Mouse (Mus musculus): Measurements from ENCODE around the gene Rnf169.

Rnf169 gene

GRCm38 (mm10) chr7:99980132-99980591 lies at the start of gene Rnf169:
TSS of gene Rnf169 (minus strand) at chr7:99980448.
- in situ Hi-C loops (cut with MseI, MboI), result no loop called here

- in situ Hi-C loops (cut with MseI, MboI), result no loop called here
Measured at GRCm38 (mm10) chr7:100029307-100029706, 49.1 kb upstream of the Rnf169 start.

- in situ Hi-C loops (cut with MseI, MboI), result no loop called here
Measured at GRCm38 (mm10) chr7:100027353-100027752, 47.1 kb upstream of the Rnf169 start.

DNA sequence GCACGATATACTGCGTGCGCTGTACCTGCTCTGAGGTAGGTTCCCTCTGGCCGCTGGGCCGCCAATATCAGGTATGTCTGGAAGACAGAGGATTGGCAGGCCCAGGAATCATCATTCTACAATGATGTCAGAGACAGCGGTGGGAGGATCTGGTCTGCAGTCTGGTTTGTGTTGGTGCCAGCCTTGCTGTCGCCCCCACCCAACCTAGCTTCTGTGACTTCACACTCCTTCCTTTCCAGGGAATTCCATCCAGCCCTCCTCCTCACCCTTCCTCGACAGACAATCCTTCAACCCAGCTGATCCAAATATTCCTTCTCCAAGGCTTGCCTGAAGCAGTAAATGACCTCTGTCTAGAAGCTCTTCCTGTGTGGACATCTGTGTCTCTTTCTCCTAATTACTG lies 36.8 kb upstream of the Rnf169 start:
- in situ Hi-C loops (cut with MseI, MboI), result no loop called here

DNA sequence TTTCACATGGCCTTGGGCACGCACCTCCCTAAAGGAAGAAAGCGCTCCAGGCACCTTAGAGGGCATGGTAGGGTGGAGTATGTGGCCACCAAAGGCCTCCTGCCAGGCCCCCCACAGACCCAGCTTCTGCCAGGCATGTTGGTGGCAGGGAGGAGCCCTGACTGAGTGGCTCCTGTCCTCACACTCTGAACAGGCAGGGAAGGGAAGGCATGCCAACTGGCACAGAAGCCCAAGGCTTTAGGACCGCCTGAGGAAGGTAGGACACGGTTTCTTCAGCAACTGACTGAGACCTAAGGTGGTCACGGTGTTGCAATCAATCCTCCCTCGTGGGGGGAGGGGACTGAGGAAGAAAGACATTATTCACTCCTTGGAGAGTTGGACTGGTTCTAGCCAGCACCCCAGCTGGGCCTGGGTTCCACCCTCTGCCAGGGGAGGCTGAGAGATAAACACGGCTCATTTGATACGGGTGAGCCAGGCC lies 33.9 kb upstream of the Rnf169 start:
- in situ Hi-C loops (cut with MseI, MboI), result no loop called here

DNA sequence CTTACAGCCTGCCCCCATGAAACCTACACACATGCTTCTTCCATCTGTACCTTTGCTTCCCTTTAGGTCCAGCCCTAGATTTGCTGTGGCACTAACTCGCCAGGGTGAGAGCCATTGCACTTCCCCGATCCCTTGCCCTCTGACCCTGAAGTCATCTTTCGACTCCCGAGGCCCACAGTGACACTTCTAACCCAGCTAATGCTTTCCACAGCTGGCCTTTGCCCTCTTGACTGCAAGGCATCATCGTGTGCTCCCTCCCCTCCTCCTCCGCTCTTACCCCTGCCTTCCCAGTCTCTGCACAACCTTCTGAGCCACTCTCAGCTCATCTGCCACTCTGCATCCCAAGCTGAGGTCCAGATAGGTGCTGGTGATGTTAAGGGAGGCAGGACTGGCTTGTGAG lies 32.3 kb upstream of the Rnf169 start:
- in situ Hi-C loops (cut with MseI, MboI), result no loop called here

- in situ Hi-C loops (cut with MseI, MboI), result no loop called here
Measured at GRCm38 (mm10) chr7:100012085-100012484, 31.8 kb upstream of the Rnf169 start.

DNA sequence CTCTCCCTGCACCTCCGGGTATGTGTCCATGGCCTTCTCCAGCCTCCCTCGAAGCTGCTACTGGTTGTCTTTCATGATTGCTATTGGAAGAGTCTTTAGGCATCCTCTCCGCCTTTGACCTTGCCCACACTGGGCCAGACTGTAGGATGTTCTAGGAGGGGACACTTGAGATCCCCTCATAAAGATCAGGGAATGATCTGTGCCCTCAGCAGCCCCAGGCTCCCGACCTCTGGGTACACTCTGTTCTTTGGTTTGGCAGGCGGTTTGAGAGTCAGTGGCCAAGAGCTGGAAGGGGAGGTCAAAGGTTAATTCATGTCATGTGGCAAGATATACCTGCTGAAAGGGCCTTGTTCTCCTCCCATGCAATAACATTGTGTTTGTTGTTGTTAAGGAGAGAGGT lies 30.5 kb upstream of the Rnf169 start:
- in situ Hi-C loops (cut with MseI, MboI), result no loop called here

GRCm38 (mm10) chr7:100009640-100010039 lies 29.4 kb upstream of the Rnf169 start:
- in situ Hi-C loops (cut with MseI, MboI), result no loop called here

DNA sequence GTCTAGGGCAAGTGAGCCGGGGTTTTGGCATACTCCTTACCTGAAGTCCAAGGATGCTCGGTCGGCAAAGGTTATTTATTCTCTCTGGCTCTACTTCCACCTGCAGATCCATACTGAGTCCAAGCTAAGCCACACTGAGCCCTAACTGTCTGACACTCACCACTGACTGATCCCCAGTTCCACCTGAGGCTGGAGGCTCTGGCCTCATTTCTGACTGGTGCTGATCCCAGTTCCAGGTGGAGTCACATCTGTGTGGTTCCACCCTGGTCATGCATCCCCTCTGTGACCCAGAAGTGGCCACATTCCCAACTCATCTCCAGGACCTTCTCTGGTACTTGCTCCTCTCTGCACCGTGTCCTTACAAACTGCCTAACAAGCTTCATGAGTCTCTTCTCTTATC lies 28.5 kb upstream of the Rnf169 start:
- in situ Hi-C loops (cut with MseI, MboI), result no loop called here

DNA sequence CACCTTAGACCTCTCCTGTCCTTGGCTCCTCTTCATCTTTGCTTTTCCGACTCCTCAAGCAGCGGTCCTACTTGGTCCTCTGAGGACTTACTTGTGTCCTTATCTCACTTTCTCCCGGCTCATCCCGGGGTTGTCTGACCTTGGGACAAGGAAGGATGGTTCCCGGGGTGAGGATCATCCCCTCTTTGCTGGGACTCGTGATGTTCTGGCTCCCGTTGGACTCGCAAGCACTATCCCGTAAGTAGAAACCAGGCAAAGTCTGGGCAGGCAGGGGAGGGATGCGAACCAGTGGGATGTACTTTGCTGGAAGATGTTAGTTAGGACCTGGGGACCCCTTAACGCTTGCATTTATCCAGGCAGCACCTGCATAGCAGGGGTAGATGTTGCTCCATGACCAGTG lies 26.2 kb upstream of the Rnf169 start:
- in situ Hi-C loops (cut with MseI, MboI), result no loop called here

GRCm38 (mm10) chr7:100005790-100006189 lies 25.5 kb upstream of the Rnf169 start, which contains the start of gene Chrdl2:
TSS of gene Chrdl2 (plus strand) at chr7:100006172.
- in situ Hi-C loops (cut with MseI, MboI), result no loop called here

DNA sequence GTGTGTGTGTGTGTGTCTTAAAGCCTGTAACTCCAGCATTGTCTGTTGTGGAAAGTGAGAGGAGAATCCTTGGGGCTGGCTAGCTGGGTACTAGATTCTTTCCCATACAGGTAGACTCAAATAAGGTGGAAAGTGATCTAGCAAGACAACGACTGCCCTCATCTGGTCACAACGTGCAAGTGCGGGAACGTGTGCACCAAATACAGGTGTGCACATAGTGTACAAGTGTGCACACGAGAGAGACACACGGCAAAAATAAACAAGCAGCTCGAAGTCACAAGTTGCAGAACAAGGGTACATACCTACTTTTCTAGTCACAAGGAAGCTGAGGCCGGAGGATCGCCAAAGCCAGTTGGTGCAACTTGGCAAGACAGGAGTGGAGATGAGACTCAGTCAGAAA lies 23.5 kb upstream of the Rnf169 start:
- in situ Hi-C loops (cut with MseI, MboI), result no loop called here

DNA sequence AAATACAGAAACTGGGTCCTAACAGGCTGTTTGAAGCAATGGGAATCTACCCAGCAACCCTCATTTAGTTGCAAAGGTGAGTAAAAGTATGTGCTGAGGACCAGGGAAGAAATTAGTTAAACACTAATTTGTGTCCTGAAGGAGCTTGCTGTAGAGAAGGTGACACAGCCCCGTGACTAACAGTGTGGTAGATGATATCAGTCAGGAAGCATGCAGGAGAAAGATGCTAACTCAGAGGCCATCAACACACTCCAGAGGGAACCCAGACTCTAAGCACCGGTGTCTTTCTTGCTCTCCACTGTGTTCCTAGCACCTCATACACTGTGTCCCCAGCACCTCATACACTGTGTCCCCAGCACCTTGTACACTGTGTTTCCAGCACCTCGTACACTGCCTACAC lies 18.4 kb upstream of the Rnf169 start:
- in situ Hi-C loops (cut with MseI, MboI), result no loop called here

- in situ Hi-C loops (cut with MseI, MboI), result no loop called here
Measured at GRCm38 (mm10) chr7:99995186-99995585, 14.9 kb upstream of the Rnf169 start.

GRCm38 (mm10) chr7:99993159-99993558 lies 12.9 kb upstream of the Rnf169 start:
- in situ Hi-C loops (cut with MseI, MboI), result no loop called here

GRCm38 (mm10) chr7:99990990-99991707 lies 10.9 kb upstream of the Rnf169 start:
- in situ Hi-C loops (cut with MseI, MboI), result no loop called here

DNA sequence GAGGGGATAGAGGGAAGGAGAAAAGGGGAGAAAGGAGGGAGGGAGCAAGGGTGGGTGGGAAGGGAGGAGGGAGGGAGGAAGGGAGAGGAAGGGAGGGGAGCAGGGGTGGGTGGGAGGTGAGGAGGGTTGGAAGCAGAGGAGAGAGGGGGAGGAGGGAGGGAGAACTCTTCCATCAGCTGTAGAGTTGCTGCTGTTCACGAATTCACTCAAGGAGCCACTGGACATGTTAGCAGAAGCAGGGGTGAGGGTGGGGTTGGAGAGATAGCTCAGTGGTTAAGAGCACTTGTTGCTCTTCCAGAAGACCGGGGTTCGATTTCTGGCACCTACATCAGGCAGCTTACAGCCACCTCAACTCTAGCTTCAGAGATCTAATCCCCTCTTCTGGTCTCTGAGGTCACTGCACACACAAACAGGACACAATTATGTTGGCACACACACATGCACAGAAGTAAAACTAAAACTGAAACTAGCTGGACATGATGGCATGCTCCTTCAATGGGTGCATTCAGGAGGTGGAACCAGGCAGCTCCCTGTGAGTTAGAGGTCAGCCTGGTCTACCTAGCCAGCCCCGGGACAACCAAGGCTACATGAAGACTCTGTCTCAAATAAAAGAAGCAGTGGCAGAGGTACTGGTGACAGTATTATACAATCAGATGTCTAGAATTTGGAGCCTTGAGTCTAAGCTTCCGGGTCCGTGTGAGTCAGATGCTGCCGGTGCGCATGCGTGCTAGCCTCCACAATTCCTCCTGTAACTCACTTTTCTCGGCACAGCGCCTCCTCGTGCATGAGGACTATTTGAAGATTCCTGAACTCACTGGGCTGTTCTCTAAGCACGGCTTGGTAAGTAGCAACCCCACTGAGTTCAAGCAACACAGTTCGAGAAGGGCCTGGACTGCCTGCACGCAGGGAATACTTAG lies 9.9 kb upstream of the Rnf169 start:
- in situ Hi-C loops (cut with MseI, MboI), result no loop called here

- in situ Hi-C loops (cut with MseI, MboI), result no loop called here
Measured at GRCm38 (mm10) chr7:99988725-99989124, 8.5 kb upstream of the Rnf169 start.

DNA sequence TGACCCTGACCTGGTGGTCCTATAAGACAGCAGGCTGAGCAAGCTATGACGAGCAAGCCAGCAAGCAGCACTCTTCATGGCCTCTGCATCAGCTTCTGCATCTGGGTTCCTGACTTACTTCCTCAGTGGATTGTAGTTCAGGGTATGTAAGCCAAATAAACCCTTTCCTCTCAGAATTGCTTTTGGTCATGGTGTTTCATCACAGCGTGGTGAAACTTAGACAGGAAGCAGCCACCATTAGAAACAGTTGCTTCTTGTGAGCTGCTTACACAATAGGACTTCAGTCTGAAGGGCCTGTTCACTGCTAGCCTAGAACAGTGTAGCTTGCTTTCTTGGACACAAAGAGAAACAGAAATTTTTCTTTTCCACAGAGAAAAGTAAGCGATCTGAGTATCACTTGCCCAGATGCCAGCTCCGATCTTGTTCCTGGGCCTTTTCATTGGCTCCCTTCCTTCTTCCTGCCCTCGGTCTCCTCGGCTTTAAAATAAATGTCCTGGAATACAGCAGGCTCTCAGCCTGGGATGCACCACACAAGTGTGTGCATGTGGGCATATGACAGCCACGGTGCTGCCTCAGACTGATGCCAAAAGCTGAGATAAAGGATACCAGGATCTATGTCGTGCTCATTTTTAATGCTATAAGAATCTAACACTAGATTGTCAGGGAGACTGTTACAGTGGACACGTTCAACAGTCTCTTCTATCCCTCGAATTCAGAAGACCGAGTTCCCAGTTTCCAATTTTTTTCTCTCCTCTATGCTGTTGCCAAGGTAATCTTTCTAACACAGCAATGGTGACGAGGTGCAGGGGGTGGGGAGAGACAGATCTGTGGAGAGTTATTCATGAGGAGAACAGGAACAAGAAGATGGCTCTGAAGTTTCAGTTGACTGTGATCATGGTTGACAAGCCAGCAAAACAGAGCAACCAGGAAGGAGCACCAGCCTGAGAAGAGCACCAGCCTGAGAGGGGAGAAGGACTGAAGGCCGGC lies 2.3 kb upstream of the Rnf169 start:
- in situ Hi-C loops (cut with MseI, MboI), result no loop called here

DNA sequence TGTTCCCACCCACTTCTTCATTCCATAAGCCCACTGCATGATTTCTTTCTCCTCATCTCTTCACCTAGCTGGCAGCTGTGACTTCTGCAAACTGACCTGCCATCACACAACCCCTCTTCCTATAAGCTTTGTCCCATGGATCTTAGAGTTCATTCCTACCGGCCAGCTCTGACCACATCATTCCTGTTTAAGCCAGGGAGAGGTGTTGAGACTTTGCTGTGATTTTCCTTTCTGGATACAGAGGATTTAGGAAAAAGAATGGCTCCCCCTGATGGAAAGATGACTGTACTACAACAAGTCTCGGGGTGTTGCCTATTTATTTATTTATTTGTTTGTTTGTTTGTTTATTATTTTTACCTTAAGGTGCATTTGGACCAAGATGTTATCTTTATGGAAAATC lies 1.1 kb upstream of the Rnf169 start:
- in situ Hi-C loops (cut with MseI, MboI), result no loop called here

Measured in mouse trophoblast stem cell (cell line).